Mouse (Mus musculus): ENCODE results near the gene Gp9. TPM values are rescaled to one million over a fixed set of nuclear protein-coding genes. Genes with fewer than 3 reads are reported as not detected.

Gp9 gene
- polyA plus RNA-seq, 1 experiment from 2014 or later: 2.4 TPM

DNA sequence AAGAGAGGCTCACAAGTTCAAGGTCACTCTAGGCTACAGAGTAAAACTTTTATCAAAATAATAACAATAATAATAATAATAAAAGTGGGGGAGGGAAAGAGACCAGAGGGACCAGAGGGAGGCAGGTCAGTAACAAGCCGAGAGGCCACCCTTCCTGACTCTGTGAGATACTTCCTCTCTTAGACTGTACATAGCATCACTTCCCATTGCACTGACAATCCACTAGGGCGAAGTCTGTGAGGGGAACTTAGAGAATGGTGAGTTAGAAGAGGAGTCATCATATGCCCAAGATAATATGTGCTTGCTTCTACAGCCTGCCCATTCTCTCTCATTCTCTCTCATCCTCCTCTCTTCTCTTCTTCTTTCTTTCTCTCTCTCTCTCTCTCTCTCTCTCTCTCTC lies 28.2 kb downstream of the Gp9 start:
- Histone ChIP-seq H3K27ac (no peak overlapping the region), H3K4me3 (replicated peaks) (no peak overlapping the region), H3K36me3 (no peaks in the 10 kb centered on the region), H3K4me2 (no peak overlapping the region), H3K9ac (no peak overlapping the region), H3K27me3 (replicated peaks) (no peaks in the 10 kb centered on the region), H3K9me3 (no peaks in the 10 kb centered on the region), H3K4me1 (peaks cover 18% of the 10 kb centered on the region)
- ATAC-seq (ENCODE audit: insufficient read depth, low FRiP score, low read depth): no peak
- WGBS: 70% methylated on average over 2 of the region's 2 CpGs

DNA sequence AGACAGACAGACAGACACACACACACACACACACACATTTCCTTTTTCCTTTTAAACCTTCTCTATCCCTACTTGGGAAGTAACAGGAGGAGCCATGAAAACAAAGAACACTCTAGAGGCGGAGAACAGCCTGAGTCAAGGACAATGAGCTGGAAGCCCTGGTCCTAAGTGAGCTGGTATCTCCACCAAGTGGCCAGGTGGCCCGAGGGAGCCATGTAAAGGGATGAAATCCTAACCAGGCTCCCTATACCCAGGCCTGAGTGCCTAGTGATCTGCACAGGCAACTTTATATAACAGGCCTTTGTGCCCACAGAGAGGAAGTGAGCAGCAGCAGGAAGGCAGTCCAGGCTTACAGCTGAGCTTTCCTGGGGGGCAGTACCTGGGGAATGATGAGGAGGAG lies 29.0 kb downstream of the Gp9 start:
- H3K4me1 ChIP-seq: peaks cover 18% of the 10 kb centered on the region
- 63% methylated on average over 2 of the region's 2 CpGs for WGBS
- H3K36me3 ChIP-seq: no peaks in the 10 kb centered on the region
- H3K27me3 ChIP-seq (replicated peaks): no peaks in the 10 kb centered on the region
- H3K9me3 ChIP-seq: no peaks in the 10 kb centered on the region
- no peak overlapping the region for H3K27ac ChIP-seq
- no peak overlapping the region for H3K9ac ChIP-seq
- no peak overlapping the region for H3K4me3 ChIP-seq (replicated peaks)
- no peak overlapping the region for H3K4me2 ChIP-seq
- ATAC-seq (ENCODE audit: insufficient read depth, low FRiP score, low read depth): no peak

DNA sequence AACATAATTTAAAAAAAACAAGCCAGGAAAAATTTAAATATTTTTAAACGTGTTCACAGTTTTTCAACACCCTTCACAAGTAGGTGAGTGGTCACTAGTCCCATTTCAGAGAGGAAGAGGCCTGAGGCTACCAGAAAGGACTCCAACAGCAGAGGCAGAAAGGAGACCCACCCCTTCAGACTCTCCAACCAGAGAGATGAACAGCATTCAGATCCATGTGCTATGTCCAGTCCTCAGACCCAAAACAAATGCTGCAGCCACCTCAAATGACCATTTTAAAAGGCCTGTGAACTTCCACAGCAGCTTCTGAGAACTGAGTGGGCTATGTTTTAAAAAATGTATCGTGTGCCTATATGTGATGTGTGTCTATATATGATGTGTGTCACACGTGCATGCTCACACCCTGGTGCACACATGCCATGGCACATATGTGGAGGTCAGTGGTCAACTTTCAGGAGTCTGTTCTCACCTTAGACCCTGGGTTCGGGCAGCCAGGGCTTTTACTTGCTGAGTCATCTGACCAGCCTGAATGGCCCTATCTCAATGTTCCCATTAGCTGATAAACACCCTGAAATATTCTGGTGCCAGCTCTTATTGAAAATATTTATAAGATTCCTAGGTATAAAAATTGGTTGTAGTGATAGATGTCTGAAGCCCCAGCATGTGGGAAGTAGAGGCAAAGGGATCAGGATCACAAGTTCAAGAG lies 30.0 kb downstream of the Gp9 start:
- 81% methylated on average over 4 of the region's 4 CpGs for WGBS
- H3K4me2 ChIP-seq: no peak overlapping the region
- no peak overlapping the region for H3K4me3 ChIP-seq (replicated peaks)
- H3K36me3 ChIP-seq: no peaks in the 10 kb centered on the region
- no peak for ATAC-seq (ENCODE audit: insufficient read depth, low FRiP score, low read depth)
- H3K27ac ChIP-seq: no peak overlapping the region; the same call in 1 of the 2 replicates
- H3K4me1 ChIP-seq: peaks cover 23% of the 10 kb centered on the region
- H3K9ac ChIP-seq: no peak overlapping the region
- no peaks in the 10 kb centered on the region for H3K27me3 ChIP-seq (replicated peaks)
- no peaks in the 10 kb centered on the region for H3K9me3 ChIP-seq

DNA sequence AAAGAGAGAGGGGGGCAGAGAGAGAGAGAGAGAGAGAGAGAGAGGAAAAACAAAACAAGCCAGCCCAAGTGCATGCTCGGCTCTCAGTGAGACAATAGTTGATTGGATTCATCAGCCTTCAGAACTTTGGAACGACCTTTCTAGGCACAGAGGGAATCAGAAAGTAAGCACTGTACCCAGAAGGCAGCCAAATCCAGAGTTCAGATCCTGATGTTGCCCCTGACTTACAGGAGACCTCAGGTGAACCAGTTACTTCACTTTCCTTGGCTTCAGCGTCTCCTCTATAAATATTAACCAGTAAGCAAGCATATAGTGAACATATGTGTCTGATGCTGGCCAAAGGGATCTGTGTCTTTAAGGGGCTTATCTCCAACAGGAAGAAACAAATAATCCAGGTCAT lies 30.6 kb downstream of the Gp9 start:
- Histone ChIP-seq H3K9me3 (no peaks in the 10 kb centered on the region), H3K4me2 (no peak overlapping the region), H3K36me3 (no peaks in the 10 kb centered on the region), H3K27ac (no peak overlapping the region; the same call in 1 of the 2 replicates), H3K27me3 (replicated peaks) (no peaks in the 10 kb centered on the region), H3K4me3 (replicated peaks) (no peak overlapping the region), H3K9ac (no peak overlapping the region), H3K4me1 (peaks cover 23% of the 10 kb centered on the region)
- no peak for ATAC-seq (ENCODE audit: insufficient read depth, low FRiP score, low read depth)
- WGBS: 50% methylated on average over 3 of the region's 3 CpGs

DNA sequence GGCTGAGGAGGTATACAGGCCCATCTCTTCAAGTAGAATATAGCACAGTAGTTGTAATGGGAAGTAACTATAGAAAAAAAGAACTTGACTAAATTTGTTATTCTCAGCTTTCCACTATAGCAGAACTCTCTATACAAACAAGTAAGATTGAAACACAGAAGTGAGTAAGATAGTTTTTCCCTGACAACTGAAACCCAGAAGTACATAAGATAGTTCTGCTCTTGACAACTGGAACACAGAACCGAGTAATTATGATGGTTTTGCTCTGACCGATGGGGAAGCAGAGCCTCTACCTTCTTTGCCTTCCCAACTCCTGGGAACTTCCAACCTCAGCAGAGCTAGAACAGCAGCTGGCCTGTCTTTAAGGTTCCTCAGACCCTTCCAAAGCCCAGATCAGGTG lies 31.3 kb downstream of the Gp9 start:
- peak overlapping the region; percentile 28 for H3K27ac ChIP-seq
- H3K4me1 ChIP-seq: peaks cover 23% of the 10 kb centered on the region
- ATAC-seq (ENCODE audit: insufficient read depth, low FRiP score, low read depth): no peak
- H3K36me3 ChIP-seq: no peaks in the 10 kb centered on the region
- H3K9ac ChIP-seq: no peak overlapping the region
- no peak overlapping the region for H3K4me2 ChIP-seq
- H3K4me3 ChIP-seq (replicated peaks): no peak overlapping the region
- H3K9me3 ChIP-seq: no peaks in the 10 kb centered on the region
- WGBS: 90% methylated on average over 2 of the region's 2 CpGs
- H3K27me3 ChIP-seq (replicated peaks): no peaks in the 10 kb centered on the region

DNA sequence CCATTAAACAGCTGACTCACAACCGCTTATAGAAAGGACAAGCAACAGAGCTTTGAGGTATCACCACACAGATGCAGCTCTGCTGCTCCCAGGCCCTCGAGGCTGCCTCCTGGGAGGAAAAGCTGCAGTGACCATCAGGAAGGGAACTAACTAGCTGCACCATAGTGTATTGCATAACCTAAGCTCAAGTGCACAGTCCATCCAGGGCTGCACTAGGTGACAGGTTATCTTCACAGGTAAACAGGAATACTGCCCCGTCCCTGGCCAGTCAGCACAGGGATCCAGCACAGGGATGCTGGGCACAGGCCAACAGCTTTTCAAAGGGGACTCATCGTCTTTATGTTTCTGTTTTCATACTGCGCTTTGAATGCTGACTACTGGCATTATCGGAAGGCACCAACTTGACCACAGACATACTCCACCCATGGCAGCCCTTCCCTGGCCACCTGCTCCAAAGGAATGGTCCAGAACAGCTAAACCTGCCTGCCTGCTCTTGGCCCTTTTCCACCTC lies 31.8 kb downstream of the Gp9 start:
- peak overlapping the region; percentile 28 for H3K27ac ChIP-seq
- H3K27me3 ChIP-seq (replicated peaks): no peaks in the 10 kb centered on the region
- no peaks in the 10 kb centered on the region for H3K36me3 ChIP-seq
- H3K4me1 ChIP-seq: peaks cover 23% of the 10 kb centered on the region
- H3K4me2 ChIP-seq: peak overlapping the region; percentile 87
- ATAC-seq (ENCODE audit: insufficient read depth, low FRiP score, low read depth): no peak
- 78% methylated on average over 6 of the region's 6 CpGs for WGBS
- no peak overlapping the region for H3K9ac ChIP-seq
- no peaks in the 10 kb centered on the region for H3K9me3 ChIP-seq
- peak overlapping the region; percentile 79 for H3K4me3 ChIP-seq (replicated peaks)

DNA sequence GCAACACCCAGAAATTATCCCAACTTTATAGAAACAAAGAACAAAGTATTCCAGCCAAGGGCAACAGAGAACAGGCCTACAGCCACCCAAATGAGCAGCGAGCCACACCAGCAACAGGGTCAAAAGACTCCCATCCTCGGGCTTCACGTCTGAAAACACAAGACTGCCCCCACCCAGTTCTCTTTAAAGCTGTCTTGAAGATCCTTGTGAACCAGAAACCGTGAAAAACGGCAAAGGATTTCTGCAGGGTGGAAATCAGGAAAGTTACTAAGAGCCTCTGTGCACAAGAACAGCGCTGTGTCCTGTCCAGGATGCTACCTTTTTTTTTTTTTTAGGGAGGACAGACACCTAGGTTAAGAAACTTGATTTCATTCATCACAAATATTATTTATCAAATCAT lies 32.4 kb downstream of the Gp9 start:
- 0 out of 2 replicates have a peak overlapping the region, but pooled peaks have one; percentile 8 for H3K27ac ChIP-seq
- ATAC-seq (ENCODE audit: insufficient read depth, low FRiP score, low read depth): no peak
- no peaks in the 10 kb centered on the region for H3K36me3 ChIP-seq
- H3K4me3 ChIP-seq (replicated peaks): peak overlapping the region; percentile 79
- H3K9ac ChIP-seq: no peak overlapping the region
- no peaks in the 10 kb centered on the region for H3K9me3 ChIP-seq
- peaks cover 23% of the 10 kb centered on the region for H3K4me1 ChIP-seq
- H3K27me3 ChIP-seq (replicated peaks): no peaks in the 10 kb centered on the region
- 35% methylated on average over 6 of the region's 6 CpGs for WGBS
- H3K4me2 ChIP-seq: peak overlapping the region; percentile 87

DNA sequence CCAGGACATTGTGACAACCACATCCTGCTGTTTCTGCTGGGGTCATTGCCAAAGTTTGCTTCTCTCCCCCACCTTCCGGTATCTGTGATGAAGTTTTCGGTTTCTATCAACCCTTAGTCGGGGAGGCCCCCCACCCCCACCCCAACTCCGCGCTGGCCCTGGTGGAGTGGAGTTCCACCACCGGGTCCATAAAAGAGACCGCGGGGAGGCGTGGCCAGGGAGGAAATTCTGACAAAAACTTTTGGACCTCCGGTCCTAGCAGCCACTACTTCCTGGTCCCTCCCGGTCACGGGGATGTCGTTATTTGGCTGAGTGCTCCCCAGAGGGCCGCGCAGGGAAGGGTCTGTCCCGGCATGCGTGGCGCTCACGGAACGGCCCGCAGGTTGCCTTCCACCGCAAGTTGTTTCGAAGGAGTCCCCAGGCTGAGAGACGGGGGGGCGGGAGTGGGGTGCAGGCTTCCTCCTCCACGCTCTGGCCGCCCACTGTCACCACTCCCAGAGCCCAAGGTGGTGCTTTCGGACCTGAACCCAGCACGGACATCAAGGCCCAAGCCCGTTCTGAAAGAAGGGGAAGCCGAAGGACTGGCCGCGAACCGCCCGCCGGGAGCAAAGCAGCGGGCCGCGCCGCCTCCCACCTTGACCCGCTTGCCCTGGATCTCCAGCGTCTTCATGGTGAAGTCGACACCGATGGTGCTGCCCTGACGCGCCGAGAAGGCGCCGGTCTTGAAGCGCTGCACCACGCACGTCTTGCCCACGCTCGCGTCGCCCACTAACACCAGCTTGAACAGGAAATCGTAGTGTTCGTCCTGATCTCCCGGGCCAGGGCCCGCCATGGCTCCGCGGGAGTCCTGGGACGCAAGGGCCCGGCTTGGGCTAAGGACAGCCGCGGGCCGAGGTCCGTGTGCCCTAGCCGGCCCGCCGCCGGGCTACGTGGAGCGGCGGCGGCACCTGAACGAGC lies 33.1 kb downstream of the Gp9 start:
- H3K4me3 ChIP-seq (replicated peaks): peak overlapping the region; percentile 79
- H3K9me3 ChIP-seq: no peaks in the 10 kb centered on the region
- peak; percentile 3; the same call in 1 of the 2 replicates for ATAC-seq (ENCODE audit: insufficient read depth, low FRiP score, low read depth)
- no peaks in the 10 kb centered on the region for H3K27me3 ChIP-seq (replicated peaks)
- WGBS: under 1% methylated on average over 71 of the region's 77 CpGs
- H3K36me3 ChIP-seq: 0 out of 2 replicates have a peak, but pooled peaks cover 4% of the 10 kb centered on the region
- peak overlapping the region; percentile 87 for H3K4me2 ChIP-seq
- peak overlapping the region; percentile 58 for H3K9ac ChIP-seq
- peaks cover 23% of the 10 kb centered on the region for H3K4me1 ChIP-seq
- H3K27ac ChIP-seq: peak overlapping the region; percentile 86

DNA sequence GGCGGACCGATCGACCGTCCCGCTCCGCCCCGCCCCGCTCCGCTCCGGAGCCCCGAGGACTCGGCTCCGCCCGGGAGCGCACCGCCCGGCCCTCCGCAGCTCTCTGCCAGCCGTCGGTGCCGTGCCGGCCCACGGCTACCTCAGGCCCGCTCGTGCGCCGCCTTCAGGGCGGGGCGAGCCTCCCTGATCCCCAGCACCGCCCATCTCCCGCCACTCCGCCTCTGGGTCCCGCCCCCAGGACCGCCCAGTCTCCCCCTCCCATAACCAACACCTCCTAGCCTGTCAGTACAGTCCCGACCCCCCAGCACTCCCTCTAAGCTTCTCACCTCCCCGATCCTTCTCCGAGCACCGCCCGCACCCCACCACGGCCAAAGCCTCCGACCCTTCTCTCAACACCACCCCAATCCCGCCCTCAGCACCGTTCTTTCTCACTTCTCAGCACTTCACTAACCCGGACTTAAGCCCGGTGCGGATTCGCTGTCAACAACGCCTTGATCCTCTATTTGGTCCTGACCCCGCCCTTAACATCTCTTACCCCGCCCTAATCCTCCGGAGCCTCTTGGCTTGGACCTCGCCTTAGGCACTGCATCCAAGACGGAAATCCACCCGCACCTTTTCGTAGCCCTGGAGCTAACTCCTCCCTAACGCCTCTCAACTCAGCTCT lies 33.9 kb downstream of the Gp9 start, which contains the start of gene Rab43:
Gene Rab43 (minus strand): TSS at position 490 of the 664 bp plus-strand sequence.
- no peaks in the 10 kb centered on the region for H3K27me3 ChIP-seq (replicated peaks)
- peak within 1 kb of the TSS; percentile 79 for H3K4me3 ChIP-seq (replicated peaks)
- peaks cover 23% of the 10 kb centered on the region for H3K4me1 ChIP-seq
- H3K27ac ChIP-seq: peak within 1 kb of the TSS; percentile 86
- H3K36me3 ChIP-seq: peaks cover 6% of the 10 kb centered on the region; the same call in 1 of the 2 replicates
- peak; percentile 96 for ATAC-seq (ENCODE audit: insufficient read depth, low FRiP score, low read depth)
- peak within 1 kb of the TSS; percentile 87 for H3K4me2 ChIP-seq
- H3K9ac ChIP-seq: peak within 1 kb of the TSS; percentile 58
- WGBS: under 1% methylated on average over 43 of the region's 56 CpGs
- H3K9me3 ChIP-seq: no peaks in the 10 kb centered on the region

DNA sequence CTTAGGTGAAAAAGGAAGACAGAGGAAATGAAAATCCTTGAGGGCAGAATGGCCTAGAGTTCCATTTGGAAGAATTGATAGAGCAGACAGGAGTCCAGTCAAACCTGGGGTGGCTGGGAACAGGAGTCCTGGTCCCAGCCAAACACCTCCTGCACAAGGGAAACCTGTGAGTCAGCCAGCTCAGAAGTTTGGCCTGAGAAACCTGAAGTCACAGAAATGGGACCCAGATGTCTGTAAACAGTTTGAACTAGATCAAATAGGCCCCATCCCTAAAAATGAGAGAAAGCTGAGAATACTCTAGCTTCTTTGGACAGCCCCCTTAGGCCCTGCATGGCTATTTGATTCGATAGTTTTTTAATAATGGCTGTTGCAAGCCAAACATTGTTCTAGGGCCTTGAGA lies 34.8 kb downstream of the Gp9 start:
- Histone ChIP-seq H3K9me3 (no peaks in the 10 kb centered on the region), H3K27me3 (replicated peaks) (no peaks in the 10 kb centered on the region), H3K27ac (peak overlapping the region; percentile 86), H3K9ac (peak overlapping the region; percentile 58; the same call in 1 of the 2 replicates), H3K4me1 (peaks cover 20% of the 10 kb centered on the region), H3K36me3 (peaks cover 9% of the 10 kb centered on the region; the same call in 1 of the 2 replicates), H3K4me3 (replicated peaks) (peak overlapping the region; percentile 79), H3K4me2 (peak overlapping the region; percentile 87)
- ATAC-seq (ENCODE audit: insufficient read depth, low FRiP score, low read depth): no peak
- 86% methylated on average over 1 of the region's 1 CpGs for WGBS

DNA sequence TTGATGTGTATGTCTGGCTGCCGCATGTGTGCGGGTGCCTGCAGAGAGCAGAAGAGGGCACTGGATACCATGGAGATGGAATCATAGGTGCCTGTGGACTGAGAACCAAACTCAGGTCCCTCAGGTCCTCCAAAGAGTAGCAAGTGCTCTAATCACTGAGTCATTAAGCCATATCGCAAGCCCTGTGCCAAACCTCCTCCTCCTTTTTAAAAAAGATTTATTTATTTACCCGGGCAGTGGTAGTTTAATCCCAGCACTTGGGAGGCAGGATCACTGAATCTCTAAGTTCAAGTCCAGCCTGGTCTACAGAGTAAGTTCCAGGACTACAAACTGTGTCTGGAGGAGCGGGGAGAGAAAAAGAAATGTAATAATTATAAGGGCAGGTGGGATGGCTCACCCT lies 36.6 kb downstream of the Gp9 start:
- no peak overlapping the region for H3K4me2 ChIP-seq
- 90% methylated on average over 5 of the region's 5 CpGs for WGBS

More for the DNA sequence above, 36.6 kb downstream of the Gp9 start:
- H3K4me1 ChIP-seq: peaks cover 14% of the 10 kb centered on the region
- H3K36me3 ChIP-seq: peaks cover 25% of the 10 kb centered on the region
- no peaks in the 10 kb centered on the region for H3K27me3 ChIP-seq (replicated peaks)
- no peak overlapping the region for H3K27ac ChIP-seq
- H3K9ac ChIP-seq: no peak overlapping the region
- ATAC-seq (ENCODE audit: insufficient read depth, low FRiP score, low read depth): no peak
- H3K4me3 ChIP-seq (replicated peaks): no peak overlapping the region
- no peaks in the 10 kb centered on the region for H3K9me3 ChIP-seq

Measured in stomach, embryonic 15.5 days (tissue).